Mouse (Mus musculus) cerebellum, adult 2 months (tissue): ENCODE results near the gene AA986860.

ENCODE experiments used
- CTCF ChIP-seq: fragments of 200-500 bp; IDR thresholded peaks from 2 replicates; pipeline ENCODE4 v1.5.1; 2011; ENCODE audit warnings: low read depth, mild to moderate bottlenecking, control low read depth, low read length, moderate library complexity, borderline replicate concordance; ENCODE audit not compliant: insufficient read depth
- POLR2A ChIP-seq: fragments of 200-500 bp; IDR thresholded peaks from 2 replicates; pipeline ENCODE4 v1.6.1; 2011; ENCODE audit warnings: low read length, control low read depth, borderline replicate concordance; ENCODE audit not compliant: insufficient read depth

DNA sequence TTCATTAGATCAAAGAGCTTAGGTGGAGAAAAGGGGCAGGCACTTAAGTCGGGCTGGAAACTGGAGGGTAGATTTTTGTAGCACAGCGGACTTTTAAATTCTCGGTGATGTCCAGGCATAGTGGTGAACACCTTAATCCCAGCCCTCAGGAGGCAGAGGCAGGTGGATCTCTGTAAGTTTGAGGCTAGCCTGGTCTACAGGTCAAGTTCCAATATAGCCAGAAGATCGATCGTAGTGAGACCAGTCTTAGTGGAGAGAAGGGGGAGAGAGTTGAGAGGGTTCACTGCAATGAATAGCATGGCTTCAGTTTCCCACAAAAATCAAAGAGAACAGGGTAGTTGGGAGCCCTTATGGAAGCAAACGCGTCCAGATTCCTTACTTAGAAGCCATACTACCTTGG, 6.1 kb downstream of the AA986860 start:
- TF ChIP-seq CTCF (no peak), POLR2A (no peak)
